Mouse (Mus musculus): ENCODE data around the gene Rnf32.

DNA sequence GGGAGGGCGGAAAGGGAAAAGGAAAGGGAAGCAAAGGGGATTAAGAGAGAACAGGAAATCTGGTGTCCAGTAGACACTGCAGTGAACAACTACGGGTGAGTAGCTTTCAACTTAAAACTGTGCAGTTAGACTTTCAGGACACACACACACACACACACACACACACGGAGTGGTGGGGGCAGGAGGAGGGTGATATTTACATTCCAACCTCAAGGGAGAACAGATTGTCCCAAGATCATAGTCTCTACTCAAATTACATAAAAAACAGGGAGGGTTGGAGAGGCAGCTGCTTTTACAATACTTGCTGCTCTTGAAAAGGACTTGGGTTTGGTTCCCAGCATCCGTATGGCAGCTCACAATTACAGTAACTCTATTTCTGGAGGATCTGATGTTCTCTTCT is 45.6 kb upstream of the Rnf32 start:
- TF ChIP-seq EP300 (optimal IDR thresholded peaks at IDR 0.05) = no peak
- TF ChIP-seq CTCF (IDR thresholded peaks at IDR 0.05; ENCODE audit: low read depth) = no peak

All from stomach, postnatal 0 days (tissue).